Comparison of ENCODE assay signal across 7 mouse cellular contexts in the genomic region with DNA sequence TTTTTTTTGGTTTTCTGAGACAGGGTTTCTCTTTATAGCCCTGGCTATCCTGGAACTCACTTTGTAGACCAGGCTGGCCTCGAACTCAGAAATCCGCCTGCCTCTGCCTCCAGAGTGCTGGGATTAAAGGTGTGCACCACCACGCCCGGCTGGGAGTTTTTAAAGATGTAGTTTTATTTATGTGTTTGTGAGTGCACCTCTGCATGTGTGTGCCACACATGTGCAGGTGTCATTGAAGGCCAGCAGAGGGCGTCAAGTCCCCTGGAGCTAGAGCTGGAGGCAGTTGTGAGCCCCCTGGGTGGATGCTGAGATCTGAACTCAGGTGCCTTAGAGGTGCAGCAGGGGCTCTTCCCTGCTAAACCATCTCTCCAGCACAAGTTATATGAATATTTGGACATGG.
A peak's percentile ranks its signal among the peaks of the same experiment; 100 is the strongest.
DNase-seq lines count a peak whose midpoint lies in the region; ATAC-seq and TF ChIP-seq lines count a peak whose summit lies in the region.
"Not testable (repeated sequence)": the region's sequence is repeated elsewhere in the genome, so short reads cannot be mapped to it uniquely, and the experiment has no call there.

No protein-coding gene starts in this region.

- not testable (repeated sequence) for H3K9ac ChIP-seq in CH12.LX (ENCODE audit: insufficient read depth, low read depth); liver, postnatal 0 days (replicated peaks)

- H3K4me3 ChIP-seq in CH12.LX (replicated peaks in 1 of 3; ENCODE audit: low read depth in 2 of 3, low read length in 2 of 3, poor library complexity in 1 of 3); layer of hippocampus, adult 2 months; liver, postnatal 0 days (ENCODE audit: low read depth, low read length); testis, adult 2 months (ENCODE audit: control insufficient read depth, low read depth, low read length): not testable (repeated sequence)

- not testable (repeated sequence) for H3K27me3 ChIP-seq in CH12.LX (replicated peaks); liver, postnatal 0 days (ENCODE audit: insufficient read depth, low read length); testis, adult 2 months (ENCODE audit: control insufficient read depth, insufficient read depth, low read length)

- H3K36me3 ChIP-seq in CH12.LX (replicated peaks in 1 of 2; ENCODE audit: control insufficient read depth in 1 of 2, insufficient read depth in 1 of 2, low read length in 1 of 2); liver, postnatal 0 days (replicated peaks; ENCODE audit: insufficient read depth, low read length); testis, adult 2 months (ENCODE audit: control insufficient read depth, insufficient read depth, low read length): not testable (repeated sequence)

- not testable (repeated sequence) for TF ChIP-seq POLR2A in CH12.LX (IDR thresholded peaks at IDR 0.05; ENCODE audit: low read depth, low read length); brain, embryonic 14.5 days (IDR thresholded peaks at IDR 0.05; ENCODE audit: borderline replicate concordance, extremely low read depth, insufficient read depth, insufficient read length, poor library complexity, severe bottlenecking); testis, adult 2 months (IDR thresholded peaks at IDR 0.05; ENCODE audit: control insufficient read depth, low read depth, low read length)

- H3K4me2 ChIP-seq in CH12.LX (ENCODE audit: insufficient read depth, low read depth, poor library complexity, severe bottlenecking); liver, postnatal 0 days (ENCODE audit: low read depth, low read length): not testable (repeated sequence)

- H3K27ac ChIP-seq in CH12.LX (ENCODE audit: insufficient read depth, low read depth); layer of hippocampus, adult 2 months; liver, postnatal 0 days (ENCODE audit: low read depth); testis, adult 2 months (ENCODE audit: control insufficient read depth, insufficient read depth, low read depth, low read length): not testable (repeated sequence)

- peaks cover 5 to 28% of the 10 kb centered on the region in 2 experiments; a peak in 3 of 4 replicates for H3K4me1 ChIP-seq in CH12.LX (ENCODE audit: control insufficient read depth in 1 of 2, insufficient read depth in 2 of 2)
- H3K4me1 ChIP-seq in liver, postnatal 0 days (ENCODE audit: insufficient read depth); testis, adult 2 months (ENCODE audit: control insufficient read depth, insufficient read depth, low read length): not testable (repeated sequence)

- dilution Hi-C loops in CH12.LX (cut with MboI; ENCODE audit: extremely low pct_ligation_motif_present, extremely low pct_unique_long_range_greater_than_20kb, low sequenced_read_pairs), result not testable (repeated sequence)

- not testable (repeated sequence) for TF ChIP-seq EP300 in CH12.LX (IDR thresholded peaks at IDR 0.05; ENCODE audit: low read length); liver, postnatal 0 days (IDR thresholded peaks at IDR 0.05; ENCODE audit: low read depth)

- TF ChIP-seq CTCF in CH12.LX (conservative IDR thresholded peaks at IDR 0.05 in 1 of 2, IDR thresholded peaks at IDR 0.05 in 1 of 2; ENCODE audit: low read depth in 2 of 2, low read length in 2 of 2), result peak in 1 of 2 experiments; percentile 36; a peak in 2 of 4 replicates
- TF ChIP-seq CTCF in brain, embryonic 14.5 days (IDR thresholded peaks at IDR 0.05; ENCODE audit: borderline replicate concordance, extremely low read depth, insufficient read depth, insufficient read length), result 0 out of 2 replicates have a peak, but pooled peaks have one; percentile 3
- TF ChIP-seq CTCF in layer of hippocampus, adult 2 months (conservative IDR thresholded peaks at IDR 0.05), result peak; percentile 27
- TF ChIP-seq CTCF in liver, postnatal 0 days (IDR thresholded peaks at IDR 0.05; ENCODE audit: low read depth), result peak; percentile 18; the same call in 1 of the 2 replicates
- peak; percentile 28; the same call in 1 of the 2 replicates for TF ChIP-seq CTCF in testis, adult 2 months (IDR thresholded peaks at IDR 0.05; ENCODE audit: control insufficient read depth, insufficient read depth, insufficient replicate concordance, low read depth, low read length)

- in situ Hi-C loops in CH12.LX (cut with MboI; ENCODE audit: low pct_ligation_motif_present, low pct_unique_long_range_greater_than_20kb, low sequenced_read_pairs), result not testable (repeated sequence)

- 78% methylated on average over 5 of the region's 5 CpGs for WGBS in liver, postnatal 0 days (ENCODE audit: insufficient replicate concordance)

- not testable (repeated sequence) for TF ChIP-seq RAD21 in CH12.LX (IDR thresholded peaks at IDR 0.05; ENCODE audit: low read depth, low read length)

- ATAC-seq in liver, postnatal 0 days, result not testable (repeated sequence)

- DNase-seq in CH12.LX (ENCODE audit: extremely low read depth); brain, embryonic 14.5 days (ENCODE audit: low read depth); layer of hippocampus, adult 2 months (ENCODE audit: low spot score in 2 of 2); liver, postnatal 0 days: not testable (repeated sequence)
- peak; percentile 70 for DNase-seq in ES-CJ7 (ENCODE audit: low read depth, low spot score)
- DNase-seq in R1 (ENCODE audit: low read depth, low spot score), result peak; percentile 81

- H3K79me2 ChIP-seq in CH12.LX (replicated peaks; ENCODE audit: control insufficient read depth, extremely low read depth, insufficient read depth, poor library complexity, severe bottlenecking), result not testable (repeated sequence)

- not testable (repeated sequence) for H3K9me3 ChIP-seq in CH12.LX (replicated peaks; ENCODE audit: low read length); liver, postnatal 0 days (ENCODE audit: low read length)

TF ChIP-seq in CH12.LX, 34 proteins besides CTCF, POLR2A, EP300 and RAD21:
- TF ChIP-seq SMC3 (IDR thresholded peaks at IDR 0.05; ENCODE audit: low read depth, low read length), result 0 out of 2 replicates have a peak, but pooled peaks have one; percentile 5
